Mouse (Mus musculus): ENCODE data around the gene Gm35315. TPM values are rescaled to one million over a fixed set of nuclear protein-coding genes. Genes with fewer than 3 reads are reported as not detected.
"Not testable (repeated sequence)": the region's sequence is repeated elsewhere in the genome, so short reads cannot be mapped to it uniquely, and the experiment has no call there.

Gene Gm35315
- polyA plus RNA-seq, 1 experiment from 2014 or later, result 1.5 TPM

DNA sequence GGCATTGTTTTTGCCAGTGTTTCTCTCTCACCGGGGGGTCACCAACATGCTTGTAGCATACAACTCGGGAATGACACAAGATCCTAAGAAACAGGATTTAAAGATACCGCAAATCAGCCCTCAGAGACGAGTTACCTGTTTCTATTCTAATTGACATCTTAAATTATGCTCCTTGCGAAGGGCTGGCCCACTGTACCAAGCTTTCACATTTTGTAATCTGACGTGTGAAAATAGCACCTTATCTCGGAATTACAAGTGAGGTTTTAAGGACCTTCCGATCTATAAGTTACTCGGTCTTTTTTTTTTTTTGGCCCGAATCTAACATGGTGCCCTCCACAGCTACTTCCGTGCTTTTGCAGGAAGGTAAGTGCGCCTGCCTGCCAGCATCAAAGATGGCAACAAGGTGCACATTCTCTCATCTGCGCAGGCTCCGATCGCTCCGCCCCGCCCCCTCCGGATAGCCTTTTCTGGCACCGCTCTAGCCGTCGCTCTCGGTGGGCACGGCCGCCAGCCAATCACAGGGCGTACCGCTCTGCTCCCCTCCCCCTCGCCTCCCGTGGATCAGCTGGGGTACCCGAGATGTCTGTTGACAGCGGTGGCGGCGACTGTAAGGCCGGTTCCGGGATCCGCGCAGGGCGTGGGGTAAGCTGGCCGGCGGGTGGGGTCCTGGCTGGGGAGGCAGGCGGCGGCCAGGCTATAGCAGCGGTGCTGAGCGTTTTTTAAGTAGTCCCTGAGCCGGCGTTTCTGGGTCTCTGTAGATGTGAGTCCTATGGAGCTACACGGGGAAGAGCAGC, 41.3 kb upstream of the Gm35315 start, which contains the start of gene Chfr:
TSS of gene Chfr (plus strand) at position 550 of the 794 bp plus-strand sequence.
- H3K4me3 ChIP-seq (ENCODE audit: low read depth, low read length), result peak within 1 kb of the TSS; percentile 85
- no peaks in the 10 kb centered on the region for H3K36me3 ChIP-seq (replicated peaks; ENCODE audit: control insufficient read depth, insufficient read depth, low read depth, low read length)
- no peak within 1 kb of the TSS; the same call in 1 of the 2 replicates for H3K27ac ChIP-seq (replicated peaks; ENCODE audit: low read depth, low read length)
- H3K9me3 ChIP-seq (replicated peaks; ENCODE audit: control insufficient read depth, low read length), result no peaks in the 10 kb centered on the region
- no peaks in the 10 kb centered on the region for H3K4me1 ChIP-seq (ENCODE audit: control insufficient read depth, insufficient read depth, low read length)
- peak within 1 kb of the TSS; percentile 83 for H3K9ac ChIP-seq (replicated peaks; ENCODE audit: low read length)
- WGBS, result 4% methylated on average over 46 of the region's 46 CpGs
- H3K4me2 ChIP-seq (ENCODE audit: low read depth, low read length), result peak within 1 kb of the TSS; percentile 80
- ATAC-seq (replicated peaks; ENCODE audit: insufficient number of reproducible peaks, low FRiP score, low TSS enrichment, low read depth), result peak; percentile 99
- peak; percentile 98 for DNase-seq (ENCODE audit: low spot score)
- no peaks in the 10 kb centered on the region for H3K27me3 ChIP-seq (ENCODE audit: control insufficient read depth, insufficient read depth, low read length)

DNA sequence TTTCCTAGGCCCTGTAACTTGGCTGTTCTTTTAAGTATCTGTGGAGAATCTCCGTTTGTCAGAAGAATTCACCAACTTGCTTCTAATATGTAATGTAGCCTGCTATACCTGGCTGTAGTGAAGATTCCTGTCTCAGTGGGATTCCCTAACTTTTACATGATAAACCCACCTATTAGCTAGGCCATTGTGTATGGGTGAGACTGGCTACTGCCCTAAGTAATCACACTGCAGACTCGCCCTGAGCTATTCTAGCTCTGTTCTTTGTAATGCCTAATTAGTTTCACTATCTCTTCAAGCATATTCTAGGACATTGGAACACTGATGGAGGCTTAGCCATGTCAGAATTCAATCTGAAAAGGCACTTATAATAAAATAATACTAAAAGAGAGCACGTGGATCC, 28.2 kb upstream of the Gm35315 start:
- not testable (repeated sequence) for H3K36me3 ChIP-seq (replicated peaks; ENCODE audit: control insufficient read depth, insufficient read depth, low read depth, low read length); ATAC-seq (replicated peaks; ENCODE audit: insufficient number of reproducible peaks, low FRiP score, low TSS enrichment, low read depth); H3K27me3 ChIP-seq (ENCODE audit: control insufficient read depth, insufficient read depth, low read length); H3K4me3 ChIP-seq (ENCODE audit: low read depth, low read length); H3K4me1 ChIP-seq (ENCODE audit: control insufficient read depth, insufficient read depth, low read length); H3K27ac ChIP-seq (replicated peaks; ENCODE audit: low read depth, low read length); H3K4me2 ChIP-seq (ENCODE audit: low read depth, low read length); DNase-seq (ENCODE audit: low spot score); H3K9me3 ChIP-seq (replicated peaks; ENCODE audit: control insufficient read depth, low read length); H3K9ac ChIP-seq (replicated peaks; ENCODE audit: low read length)
- 83% methylated on average over 3 of the region's 3 CpGs for WGBS

DNA sequence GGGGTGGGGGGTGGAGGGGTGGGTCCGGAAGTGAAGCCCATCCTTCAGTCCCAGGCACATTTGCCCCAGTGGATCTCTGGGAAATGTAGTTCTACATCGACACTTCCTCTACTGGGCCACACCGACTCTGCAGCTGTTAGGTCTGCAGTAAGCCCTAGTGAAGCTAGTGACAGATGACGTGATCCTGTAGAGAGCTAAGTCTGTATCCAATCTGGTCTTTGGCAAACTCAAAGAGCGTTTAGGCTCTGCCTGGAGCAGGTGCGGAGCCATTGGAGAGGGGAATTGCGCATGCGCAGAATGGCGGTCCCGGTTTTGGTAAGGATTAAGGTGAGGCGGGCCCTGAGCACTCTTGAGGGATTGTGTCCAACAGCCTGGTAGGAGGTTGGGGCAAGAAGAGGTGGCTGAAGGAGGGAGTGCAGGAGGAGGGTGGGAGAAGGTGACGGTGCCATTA, 15.8 kb upstream of the Gm35315 start, which contains the start of gene Zfp605:
TSS of gene Zfp605 (plus strand) at position 102 of the 451 bp plus-strand sequence.
- peak within 1 kb of the TSS; percentile 43 for H3K4me2 ChIP-seq (ENCODE audit: low read depth, low read length)
- ATAC-seq (replicated peaks; ENCODE audit: insufficient number of reproducible peaks, low FRiP score, low TSS enrichment, low read depth) (peak; percentile 52), DNase-seq (ENCODE audit: low spot score) (peak; percentile 87)
- no peaks in the 10 kb centered on the region for H3K9me3 ChIP-seq (replicated peaks; ENCODE audit: control insufficient read depth, low read length)
- no peaks in the 10 kb centered on the region for H3K27me3 ChIP-seq (ENCODE audit: control insufficient read depth, insufficient read depth, low read length)
- no peaks in the 10 kb centered on the region for H3K4me1 ChIP-seq (ENCODE audit: control insufficient read depth, insufficient read depth, low read length)
- H3K4me3 ChIP-seq (ENCODE audit: low read depth, low read length), result peak within 1 kb of the TSS; percentile 38
- H3K36me3 ChIP-seq (replicated peaks; ENCODE audit: control insufficient read depth, insufficient read depth, low read depth, low read length), result peaks cover 4% of the 10 kb centered on the region; the same call in 1 of the 2 replicates
- H3K27ac ChIP-seq (replicated peaks; ENCODE audit: low read depth, low read length), result no peak within 1 kb of the TSS
- peak within 1 kb of the TSS; percentile 56 for H3K9ac ChIP-seq (replicated peaks; ENCODE audit: low read length)
- 1% methylated on average over 12 of the region's 12 CpGs for WGBS

DNA sequence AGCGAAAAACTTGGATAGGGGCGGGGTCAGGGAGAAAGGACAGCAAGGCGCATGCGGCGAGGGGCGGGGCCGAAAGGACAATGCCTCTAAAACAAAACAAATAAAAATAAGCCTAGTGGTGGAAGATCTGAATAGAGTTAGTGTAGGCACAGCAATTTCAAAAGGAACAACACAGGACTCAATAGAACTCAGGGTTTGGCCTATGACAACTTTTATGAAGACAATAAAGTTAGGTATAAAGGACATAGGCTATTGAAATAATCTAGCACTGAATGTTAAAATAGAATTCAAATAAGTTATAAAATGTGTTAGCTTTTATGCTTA, 14.0 kb upstream of the Gm35315 start:
- ATAC-seq (replicated peaks; ENCODE audit: insufficient number of reproducible peaks, low FRiP score, low TSS enrichment, low read depth) (no peak), DNase-seq (ENCODE audit: low spot score) (no peak)
- WGBS, result 0% methylated on average over 7 of the region's 7 CpGs
- Histone ChIP-seq H3K9me3 (replicated peaks; ENCODE audit: control insufficient read depth, low read length) (no peaks in the 10 kb centered on the region), H3K4me3 (ENCODE audit: low read depth, low read length) (peak overlapping the region; percentile 81), H3K9ac (replicated peaks; ENCODE audit: low read length) (no peak overlapping the region), H3K27ac (replicated peaks; ENCODE audit: low read depth, low read length) (peak overlapping the region; percentile 96; the same call in 1 of the 2 replicates), H3K36me3 (replicated peaks; ENCODE audit: control insufficient read depth, insufficient read depth, low read depth, low read length) (peaks cover 10% of the 10 kb centered on the region; the same call in 1 of the 2 replicates), H3K4me2 (ENCODE audit: low read depth, low read length) (peak overlapping the region; percentile 91), H3K27me3 (ENCODE audit: control insufficient read depth, insufficient read depth, low read length) (no peaks in the 10 kb centered on the region), H3K4me1 (ENCODE audit: control insufficient read depth, insufficient read depth, low read length) (no peaks in the 10 kb centered on the region)

DNA sequence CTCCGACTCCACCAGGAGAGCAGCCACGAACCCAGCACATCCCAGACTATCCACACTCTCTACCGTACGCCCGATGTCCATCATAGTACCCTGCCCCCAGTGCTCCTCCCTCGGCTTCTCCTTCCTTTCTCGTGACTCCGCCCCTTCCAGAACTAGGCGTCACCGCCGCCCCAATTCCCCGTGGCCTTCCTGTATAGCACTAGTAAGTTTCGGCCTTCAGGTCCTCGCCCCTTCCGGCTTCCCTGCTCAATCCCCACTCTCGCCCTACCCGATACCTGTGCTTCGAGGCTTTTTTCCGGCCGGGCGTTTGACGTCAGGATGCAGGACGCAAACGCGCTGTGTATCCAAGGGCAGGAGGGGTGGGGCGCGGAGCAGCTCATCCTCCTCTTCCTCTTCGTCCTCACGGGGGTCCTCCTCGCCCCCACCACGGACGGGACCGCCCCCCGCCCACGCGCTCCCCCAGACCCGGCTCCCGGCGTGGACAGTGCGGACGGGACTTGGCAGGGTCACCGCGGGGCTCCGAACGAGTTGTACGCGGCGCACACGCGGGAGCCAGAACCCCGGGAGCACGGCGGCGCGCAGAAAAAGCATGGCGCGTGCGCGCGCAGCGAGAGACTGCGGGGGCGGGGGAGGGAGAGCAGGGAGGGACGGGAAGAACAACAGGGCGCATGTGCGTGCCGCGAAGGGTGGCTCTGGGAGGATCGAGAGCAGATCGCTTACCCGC, 13.5 kb upstream of the Gm35315 start, which contains the start of gene Gtpbp6:
TSS of gene Gtpbp6 (minus strand) at position 617 of the 724 bp plus-strand sequence.
- H3K4me2 ChIP-seq (ENCODE audit: low read depth, low read length), result peak within 1 kb of the TSS; percentile 91

DNA sequence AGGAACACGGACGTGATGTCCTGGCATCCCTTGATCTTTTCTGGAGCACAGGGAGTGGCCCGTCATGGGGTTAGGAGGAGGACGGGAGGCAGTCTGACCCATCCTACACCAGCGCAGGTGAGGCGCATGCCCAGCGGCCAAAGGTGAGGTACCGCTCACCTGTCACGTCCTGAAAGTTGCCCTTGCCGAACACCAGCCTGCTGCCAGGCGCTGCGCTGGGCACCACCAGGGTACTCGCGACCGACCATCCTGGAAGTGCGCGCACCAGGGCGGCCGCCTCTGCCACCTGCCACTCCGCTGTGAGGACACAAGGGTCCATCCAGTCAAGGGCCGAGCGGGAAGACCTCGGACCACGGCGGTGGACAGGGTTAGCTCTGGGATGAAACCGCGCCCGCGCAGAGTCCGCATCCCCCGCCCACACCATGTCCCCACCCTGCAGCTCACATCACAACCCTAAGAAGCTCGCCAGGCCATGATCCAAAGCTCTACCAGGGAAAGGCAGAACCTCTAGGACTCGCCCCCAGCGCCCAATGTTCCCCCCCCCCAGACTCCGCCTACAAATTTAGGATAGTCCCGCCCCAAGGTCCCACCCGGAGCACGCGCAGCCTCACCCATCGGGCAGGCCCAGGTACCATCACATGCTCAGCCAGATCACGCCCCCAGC, 12.8 kb upstream of the Gm35315 start:
- Histone ChIP-seq H3K4me1 (ENCODE audit: control insufficient read depth, insufficient read depth, low read length) (no peaks in the 10 kb centered on the region), H3K9me3 (replicated peaks; ENCODE audit: control insufficient read depth, low read length) (no peaks in the 10 kb centered on the region), H3K27me3 (ENCODE audit: control insufficient read depth, insufficient read depth, low read length) (no peaks in the 10 kb centered on the region), H3K4me3 (ENCODE audit: low read depth, low read length) (peak overlapping the region; percentile 81), H3K36me3 (replicated peaks; ENCODE audit: control insufficient read depth, insufficient read depth, low read depth, low read length) (peaks cover 10% of the 10 kb centered on the region; the same call in 1 of the 2 replicates), H3K4me2 (ENCODE audit: low read depth, low read length) (peak overlapping the region; percentile 91), H3K27ac (replicated peaks; ENCODE audit: low read depth, low read length) (peak overlapping the region; percentile 96), H3K9ac (replicated peaks; ENCODE audit: low read length) (peak overlapping the region; percentile 89)
- DNase-seq (ENCODE audit: low spot score), result no peak
- peak; percentile 40 for ATAC-seq (replicated peaks; ENCODE audit: insufficient number of reproducible peaks, low FRiP score, low TSS enrichment, low read depth)
- WGBS, result 17% methylated on average over 41 of the region's 41 CpGs

More for the DNA sequence above, 13.5 kb upstream of the Gm35315 start, which contains the start of gene Gtpbp6:
- Histone ChIP-seq H3K27ac (replicated peaks; ENCODE audit: low read depth, low read length) (peak within 1 kb of the TSS; percentile 96), H3K9me3 (replicated peaks; ENCODE audit: control insufficient read depth, low read length) (no peaks in the 10 kb centered on the region), H3K4me1 (ENCODE audit: control insufficient read depth, insufficient read depth, low read length) (no peaks in the 10 kb centered on the region), H3K27me3 (ENCODE audit: control insufficient read depth, insufficient read depth, low read length) (no peaks in the 10 kb centered on the region), H3K4me3 (ENCODE audit: low read depth, low read length) (peak within 1 kb of the TSS; percentile 81), H3K9ac (replicated peaks; ENCODE audit: low read length) (peak within 1 kb of the TSS; percentile 89), H3K36me3 (replicated peaks; ENCODE audit: control insufficient read depth, insufficient read depth, low read depth, low read length) (peaks cover 11% of the 10 kb centered on the region; the same call in 1 of the 2 replicates)
- DNase-seq (ENCODE audit: low spot score), result peak; percentile 96
- peak; percentile 87 for ATAC-seq (replicated peaks; ENCODE audit: insufficient number of reproducible peaks, low FRiP score, low TSS enrichment, low read depth)
- WGBS, result under 1% methylated on average over 70 of the region's 71 CpGs

DNA sequence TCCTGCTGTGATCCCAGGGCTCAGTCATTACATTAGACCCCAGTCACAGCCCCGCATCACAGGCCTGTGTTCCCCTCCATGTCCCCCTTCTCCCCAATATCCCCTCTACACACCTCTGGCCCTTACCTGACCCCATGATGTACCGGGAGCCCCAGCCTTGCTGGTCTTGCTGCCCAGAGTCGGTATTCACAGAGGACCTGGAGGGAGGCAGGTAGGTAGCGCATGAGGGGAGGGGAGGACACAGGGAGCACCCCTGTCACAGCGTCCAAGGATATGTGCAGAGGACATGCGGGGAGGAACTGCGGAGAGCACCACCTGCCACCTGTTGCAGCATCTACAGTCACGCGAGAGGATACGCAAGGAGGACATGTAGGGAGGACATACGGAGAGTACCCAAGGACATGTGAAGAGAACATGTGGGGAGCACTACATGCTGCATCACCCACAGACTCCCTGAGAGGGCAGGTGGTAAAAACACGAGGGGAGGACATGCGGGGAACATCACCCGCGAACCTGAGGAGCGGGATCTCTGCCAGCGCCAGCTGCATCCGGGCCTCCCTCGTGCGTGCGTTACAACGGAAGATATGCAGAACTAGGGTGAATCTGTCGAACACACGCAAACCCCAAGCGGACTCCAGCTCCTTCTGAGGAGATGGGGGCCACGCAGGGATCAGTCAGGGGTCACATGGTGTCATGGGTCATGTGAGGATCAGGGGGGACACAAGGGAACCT, 12.1 kb upstream of the Gm35315 start:
- Histone ChIP-seq H3K9me3 (replicated peaks; ENCODE audit: control insufficient read depth, low read length) (no peaks in the 10 kb centered on the region), H3K27me3 (ENCODE audit: control insufficient read depth, insufficient read depth, low read length) (no peaks in the 10 kb centered on the region), H3K4me1 (ENCODE audit: control insufficient read depth, insufficient read depth, low read length) (no peaks in the 10 kb centered on the region), H3K4me2 (ENCODE audit: low read depth, low read length) (peak overlapping the region; percentile 91), H3K27ac (replicated peaks; ENCODE audit: low read depth, low read length) (no peak overlapping the region), H3K9ac (replicated peaks; ENCODE audit: low read length) (no peak overlapping the region), H3K4me3 (ENCODE audit: low read depth, low read length) (peak overlapping the region; percentile 81), H3K36me3 (replicated peaks; ENCODE audit: control insufficient read depth, insufficient read depth, low read depth, low read length) (peaks cover 10% of the 10 kb centered on the region; the same call in 1 of the 2 replicates)
- DNase-seq (ENCODE audit: low spot score) (no peak), ATAC-seq (replicated peaks; ENCODE audit: insufficient number of reproducible peaks, low FRiP score, low TSS enrichment, low read depth) (no peak)
- 94% methylated on average over 26 of the region's 26 CpGs for WGBS
